Mouse (Mus musculus) ZHBTc4 (cell line): ENCODE data around the gene Slc16a5.
"Not testable (repeated sequence)": the region's sequence is repeated elsewhere in the genome, so short reads cannot be mapped to it uniquely, and the experiment has no call there.

Experiments used
- DNase-seq: peaks from one replicate; pipeline ENCODE4 v3.0.0-alpha.2; 2011; ENCODE audit warnings: low read depth, low spot score

Gene Slc16a5

DNA sequence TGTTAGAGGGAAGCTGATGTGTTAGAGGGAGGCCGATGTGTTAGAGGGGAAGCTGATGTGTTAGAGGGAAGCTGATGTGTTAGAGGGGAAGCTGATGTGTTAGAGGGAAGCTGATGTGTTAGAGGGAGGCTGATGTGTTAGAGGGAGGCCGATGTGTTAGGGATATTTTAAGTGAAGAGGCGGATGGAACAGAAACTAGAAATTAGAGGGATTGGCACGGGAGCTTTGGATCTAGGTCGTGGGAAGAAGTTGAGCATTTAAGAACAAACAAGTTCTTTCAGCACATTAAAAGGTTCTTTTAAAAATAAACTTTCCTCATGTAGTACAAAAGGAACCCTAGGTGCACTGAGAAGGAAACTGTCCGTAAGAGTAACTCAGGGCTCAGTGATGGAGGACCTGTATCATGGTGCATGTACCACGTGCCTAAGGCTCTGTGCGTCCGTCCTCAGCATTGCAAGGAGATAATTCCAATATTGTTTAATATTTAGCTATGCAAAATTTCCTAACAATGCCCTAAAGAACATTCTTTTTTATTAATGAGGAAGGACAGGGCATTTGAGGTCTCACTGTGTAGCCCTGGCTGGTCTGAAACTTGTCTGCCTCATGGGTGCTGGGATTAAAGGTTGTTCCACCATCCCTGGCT is 16.1 kb downstream of the Slc16a5 start:
- DNase-seq = no peak

DNA sequence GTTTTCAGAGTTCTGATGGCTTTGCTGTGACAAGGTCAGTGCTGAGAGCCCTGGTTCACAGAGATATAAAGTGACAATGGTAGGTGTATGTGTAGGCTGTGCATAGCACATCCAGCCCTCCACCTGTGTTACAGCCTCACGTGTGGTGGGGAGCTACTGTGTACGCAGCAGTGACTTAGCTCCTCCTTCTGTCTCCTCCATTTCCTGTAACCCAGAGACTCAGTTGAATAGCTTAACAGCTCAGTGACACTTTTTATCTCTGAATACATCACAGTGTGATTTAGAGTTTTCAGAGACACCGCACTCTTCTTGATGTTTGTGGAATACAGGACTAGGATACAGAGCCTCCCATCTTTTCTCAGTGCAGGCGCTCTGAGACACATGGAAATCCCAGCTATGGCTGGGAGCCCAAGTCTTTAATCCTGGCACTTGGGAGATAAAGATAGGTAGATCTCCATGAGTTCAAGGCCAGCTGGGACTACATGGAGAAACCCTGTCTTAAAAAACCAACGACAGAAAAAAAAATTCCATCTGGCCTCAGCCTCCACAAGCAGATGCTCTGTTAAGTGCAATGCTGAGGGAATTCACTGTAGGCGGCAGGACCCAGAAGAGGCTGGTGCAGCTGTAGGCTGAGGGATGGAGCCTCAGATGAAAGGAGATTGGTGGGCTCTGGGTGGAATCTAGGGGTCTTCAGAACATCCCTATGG is 19.4 kb downstream of the Slc16a5 start:
- no peak for DNase-seq

DNA sequence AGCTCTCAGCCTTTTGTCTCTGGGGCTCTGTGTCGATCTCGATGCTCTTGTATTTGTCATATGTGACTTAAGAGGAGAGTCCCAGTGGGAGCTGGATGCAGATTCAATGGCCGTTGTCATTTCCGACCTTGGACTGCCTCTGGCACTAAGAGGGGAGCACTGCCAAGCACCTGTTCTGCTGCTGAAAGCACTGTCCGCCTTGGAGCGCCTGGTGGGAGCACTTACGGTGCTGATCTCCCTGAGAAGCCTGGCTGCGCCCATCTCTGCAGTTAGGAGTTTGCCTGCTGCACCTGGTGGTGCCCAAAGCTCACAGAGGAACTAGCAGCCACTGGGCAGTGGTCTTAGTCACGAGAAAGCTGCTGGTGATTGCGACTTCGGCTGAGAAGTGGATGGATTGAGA is 21.0 kb downstream of the Slc16a5 start:
- no peak for DNase-seq

DNA sequence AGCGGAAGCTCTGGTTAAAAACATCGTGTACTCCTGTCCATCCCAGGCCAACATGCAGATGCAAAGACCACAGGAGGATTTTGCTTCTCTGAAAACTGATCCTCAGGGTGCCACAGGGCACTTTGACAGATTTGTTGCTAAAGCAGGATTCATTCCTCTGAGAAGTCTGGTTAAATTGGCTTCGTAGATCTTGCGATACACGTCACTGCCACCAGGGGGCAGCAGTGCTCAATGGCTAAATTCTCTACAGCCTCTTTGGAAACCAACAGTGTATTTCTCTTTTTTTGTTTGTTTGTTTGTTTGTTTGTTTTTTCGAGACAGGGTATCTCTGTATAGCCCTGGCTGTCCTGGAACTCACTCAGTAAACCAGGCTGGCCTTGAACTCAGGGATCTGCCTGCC is 21.5 kb downstream of the Slc16a5 start:
- peak; percentile 81 for DNase-seq

DNA sequence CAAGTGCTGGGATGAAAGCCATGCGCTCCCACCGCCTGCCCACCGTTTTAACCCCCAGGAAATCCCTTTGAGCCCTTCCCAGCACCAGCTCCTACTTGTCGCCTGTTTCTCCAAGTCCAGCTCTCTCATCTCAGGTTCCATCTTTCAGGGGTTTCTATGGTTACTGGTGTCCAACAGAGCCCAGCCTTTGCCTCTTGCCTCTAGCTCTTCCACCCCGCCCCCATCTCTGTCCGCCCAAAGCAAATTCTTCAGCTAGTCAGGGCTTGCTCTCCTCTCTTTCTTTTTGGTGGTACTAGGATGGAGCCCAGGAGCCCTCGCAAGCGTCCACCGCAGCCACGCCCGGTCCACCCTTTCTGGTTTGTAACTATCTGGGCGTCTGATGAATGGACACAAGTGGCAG is 22.9 kb downstream of the Slc16a5 start:
- DNase-seq = peak; percentile 69

DNA sequence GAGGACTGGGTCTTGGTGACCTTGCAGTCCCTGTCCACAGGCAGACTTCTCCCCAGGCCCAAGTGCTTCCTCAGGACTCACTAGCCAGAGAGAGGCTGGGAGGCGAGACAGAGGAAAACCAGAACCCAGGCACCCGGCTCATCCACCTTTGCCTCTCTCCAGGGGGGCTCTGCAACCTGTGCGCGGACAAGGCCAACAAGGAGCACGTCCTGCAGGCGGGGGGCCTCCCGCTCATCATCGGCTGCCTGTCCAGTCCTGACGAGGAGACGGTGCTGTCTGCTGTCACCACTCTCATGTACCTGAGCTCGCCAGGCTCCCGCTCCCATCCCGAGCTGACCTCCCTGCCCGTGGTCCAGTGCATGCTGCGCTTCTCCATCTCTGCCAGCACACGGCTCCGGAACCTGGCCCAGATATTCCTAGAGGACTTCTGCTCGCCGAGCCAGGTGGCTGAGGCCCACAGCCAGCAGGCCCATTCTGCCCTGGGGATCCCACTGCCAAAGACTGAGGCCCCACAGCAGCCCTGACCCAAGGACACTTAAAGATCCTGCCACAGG is 26.4 kb downstream of the Slc16a5 start:
- no peak for DNase-seq

DNA sequence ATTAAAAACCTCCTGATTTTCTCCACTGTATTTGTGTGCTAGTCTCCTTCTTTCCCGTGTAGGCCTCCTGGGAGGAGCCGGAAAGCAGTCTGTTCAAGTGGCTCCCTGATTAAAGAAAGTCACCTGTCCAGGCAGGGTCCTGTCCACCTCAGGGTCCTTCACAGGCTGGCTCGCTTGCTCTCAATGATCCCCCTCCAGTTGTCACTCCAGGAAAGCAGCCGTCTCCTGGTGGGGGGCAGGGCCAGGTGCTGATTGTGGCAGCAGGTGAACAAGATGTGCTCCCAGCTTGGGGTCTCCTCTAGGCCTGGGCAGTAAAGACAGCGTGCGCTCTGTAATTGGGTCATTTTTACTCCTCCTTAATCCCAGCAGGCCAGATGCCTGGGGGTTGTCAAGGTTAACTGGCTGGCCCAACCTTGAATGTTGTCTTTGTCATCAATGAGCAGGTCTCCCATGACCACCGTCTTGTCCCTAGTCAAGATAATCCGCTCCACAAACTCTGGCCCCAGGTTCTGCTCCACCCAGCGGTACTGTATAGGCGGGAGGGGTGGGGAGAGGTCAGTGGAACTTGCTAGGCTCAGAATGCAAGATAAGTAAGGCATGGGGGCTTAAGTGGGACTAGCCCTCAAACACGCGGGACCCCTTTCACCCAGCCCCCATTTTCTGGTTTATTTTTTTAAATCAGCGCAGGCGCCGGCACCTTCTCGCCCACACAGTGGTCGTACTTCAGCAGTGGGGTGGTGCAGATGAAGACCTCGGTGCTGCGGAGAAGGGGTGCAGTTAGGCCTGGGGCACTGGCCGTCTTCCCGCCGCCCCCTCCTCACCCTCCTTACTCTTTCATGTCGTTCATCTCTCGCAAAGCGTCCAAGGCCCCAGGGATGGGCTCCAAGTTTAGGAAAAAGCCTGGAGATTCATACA is 28.4 kb downstream of the Slc16a5 start:
- DNase-seq = no peak

DNA sequence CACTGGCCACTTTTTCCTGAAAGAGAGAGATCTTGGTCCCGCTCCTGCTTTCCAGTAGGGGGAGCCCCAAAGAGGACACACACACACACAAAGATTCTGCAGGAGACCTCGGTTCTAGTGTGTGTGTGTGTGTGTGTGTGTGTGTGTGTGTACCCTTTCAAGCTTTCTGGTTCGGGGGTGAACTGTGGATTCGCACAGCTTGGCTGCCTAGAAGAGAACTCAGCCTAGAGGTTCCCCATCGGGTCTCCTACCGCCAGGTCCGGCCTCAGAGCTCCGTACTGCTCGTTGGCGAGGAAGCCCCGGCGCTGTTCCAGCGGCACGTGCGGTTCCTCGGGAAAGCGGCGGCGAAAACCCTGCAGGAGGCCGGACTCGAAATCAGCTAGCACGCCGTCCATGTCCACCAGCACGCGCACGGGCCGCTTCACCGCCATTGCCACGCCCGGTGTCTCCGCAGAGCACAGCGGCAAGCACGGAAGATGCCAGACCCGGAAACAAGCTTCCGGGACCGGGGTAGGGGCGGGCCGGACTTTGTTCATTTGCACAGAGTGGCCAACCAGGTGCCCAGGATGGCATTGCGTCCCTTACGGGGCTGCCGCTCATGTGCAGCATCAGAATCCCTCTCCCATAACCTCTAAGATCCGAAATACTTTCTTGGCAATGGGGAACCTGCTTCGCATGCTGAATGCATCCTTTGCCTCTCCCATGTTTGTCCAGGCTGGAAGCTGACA is 29.2 kb downstream of the Slc16a5 start, which contains the start of gene Nt5c:
TSS of gene Nt5c (minus strand) at position 507 of the 728 bp plus-strand sequence.
- DNase-seq = peak; percentile 77

DNA sequence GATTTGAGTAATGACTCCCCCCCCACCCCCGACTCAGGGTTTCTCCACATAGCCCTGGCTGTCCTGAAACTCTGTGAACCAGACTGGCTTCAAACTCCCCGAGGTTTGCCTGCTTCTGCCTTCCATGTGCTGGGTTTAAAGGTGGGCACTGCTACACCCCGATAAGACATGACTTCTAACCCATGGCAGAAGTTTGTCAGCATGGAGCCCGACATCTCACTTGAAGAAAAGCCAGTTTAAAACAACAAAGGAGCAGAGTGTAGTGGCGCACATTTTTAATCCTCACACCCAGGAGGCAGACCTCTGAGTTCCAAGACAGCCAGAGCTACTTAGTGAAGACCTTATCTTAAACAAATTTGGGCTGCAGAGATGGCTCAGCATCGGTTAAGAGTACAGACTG is 30.1 kb downstream of the Slc16a5 start:
- DNase-seq = no peak

DNA sequence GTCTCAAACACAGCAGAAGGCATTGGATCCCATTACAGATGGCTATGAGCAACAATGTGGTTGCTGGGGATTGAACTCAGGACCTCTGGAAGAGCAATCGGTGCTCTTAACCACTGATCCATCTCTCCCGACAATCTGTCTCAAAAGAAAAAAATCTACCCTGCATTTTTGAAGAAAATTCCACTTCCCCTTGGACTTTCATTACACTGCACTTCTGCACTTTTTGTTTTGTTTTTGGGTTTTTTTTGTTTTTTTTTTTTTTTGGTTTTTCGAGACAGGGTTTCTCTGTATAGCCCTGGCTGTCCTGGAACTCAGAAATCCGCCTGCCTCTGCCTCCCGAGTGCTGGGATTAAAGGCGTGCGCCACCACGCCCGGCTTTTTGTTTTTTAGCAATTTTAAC is 34.3 kb downstream of the Slc16a5 start:
- DNase-seq = not testable (repeated sequence)

DNA sequence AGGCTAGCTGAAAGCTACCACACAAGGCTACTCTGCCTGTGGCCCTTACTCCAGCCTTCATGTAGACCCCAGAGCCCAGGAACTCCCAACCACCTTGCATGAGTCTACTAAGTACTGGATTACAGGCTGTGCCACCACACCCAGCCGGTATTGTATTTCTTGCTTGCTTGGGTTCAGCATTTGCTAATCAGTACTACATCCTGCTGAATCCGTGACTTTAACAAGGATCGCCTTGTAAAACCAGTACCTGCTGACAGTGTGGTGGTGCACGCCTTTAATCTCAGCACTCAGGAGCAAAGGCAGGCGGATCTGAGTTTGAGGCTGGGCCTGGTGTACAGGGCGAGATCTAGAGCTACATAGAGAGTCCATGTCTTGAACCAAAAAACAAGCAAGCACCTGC is 40.4 kb downstream of the Slc16a5 start:
- peak; percentile 68 for DNase-seq

DNA sequence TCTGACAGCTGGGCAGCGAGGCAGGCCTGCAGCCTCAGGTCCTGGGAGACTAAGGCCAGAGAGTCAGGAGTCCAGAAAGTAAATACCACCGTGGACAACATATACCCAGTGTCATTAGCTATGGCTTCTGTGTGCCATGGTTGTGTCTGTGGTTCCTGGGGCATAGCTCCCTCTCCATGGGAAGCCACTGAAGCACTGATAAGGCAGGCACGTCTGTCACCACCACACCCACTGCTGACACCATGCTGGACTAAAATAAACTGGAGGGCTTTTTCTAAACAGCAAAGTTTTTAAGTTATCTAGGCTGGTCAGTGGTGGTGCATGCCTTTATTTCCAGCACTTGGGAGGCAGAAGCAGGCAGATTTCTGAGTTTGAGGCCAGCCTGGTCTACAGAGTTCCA is 44.3 kb downstream of the Slc16a5 start:
- DNase-seq = no peak

DNA sequence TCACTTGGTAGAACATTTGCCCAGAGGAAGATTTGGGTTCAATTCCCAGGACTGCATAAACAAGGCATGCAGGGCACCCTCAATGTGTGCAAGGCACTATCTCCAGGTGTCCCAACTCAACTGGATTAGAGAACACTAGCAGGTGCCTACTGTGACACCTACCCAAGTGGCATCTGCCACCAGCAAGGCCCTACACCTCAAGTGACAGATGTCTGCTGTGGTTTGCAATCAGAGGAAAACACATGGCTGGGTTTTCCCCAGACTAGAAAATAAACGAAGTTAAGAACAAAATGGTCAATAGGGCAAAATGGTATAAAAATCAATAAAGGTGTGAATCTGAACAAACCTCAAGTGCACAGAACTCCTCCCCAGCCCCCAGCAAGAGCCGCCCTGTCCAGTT is 45.8 kb downstream of the Slc16a5 start:
- no peak for DNase-seq

DNA sequence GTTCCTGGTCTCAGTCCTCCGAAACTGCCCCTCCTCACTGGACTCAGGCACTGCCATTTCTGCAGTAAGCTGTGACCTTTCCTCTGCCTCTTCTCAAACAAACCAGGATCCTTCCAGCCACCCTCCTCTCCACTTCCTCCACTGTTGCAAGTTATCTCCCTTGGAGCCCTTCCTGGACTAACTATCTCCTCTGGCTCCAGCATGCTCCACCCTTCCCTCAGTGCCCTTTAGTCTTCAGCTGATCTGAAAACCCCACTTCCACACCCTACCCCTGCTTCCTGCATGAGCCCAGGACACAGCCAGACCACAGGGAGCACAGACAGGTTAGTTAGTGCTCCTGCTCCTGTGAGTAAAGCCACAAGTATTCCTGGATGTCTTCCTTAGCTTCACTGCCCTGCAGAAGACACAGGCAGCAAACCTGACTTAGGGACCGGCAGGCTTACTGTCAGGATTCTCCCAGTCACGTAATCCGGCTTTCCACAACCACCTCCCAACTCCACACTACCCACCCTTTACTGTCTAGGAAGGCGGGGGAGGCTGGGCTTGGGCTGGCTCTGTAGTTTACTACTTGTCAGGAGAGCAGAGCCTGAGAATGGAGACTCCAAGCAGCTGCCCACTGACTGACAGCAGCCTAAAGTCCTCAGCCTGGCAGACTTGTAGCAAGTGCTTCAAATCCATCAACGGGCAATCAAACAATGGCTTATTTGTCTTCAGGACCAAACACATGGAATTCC is 47.7 kb downstream of the Slc16a5 start:
- no peak for DNase-seq

DNA sequence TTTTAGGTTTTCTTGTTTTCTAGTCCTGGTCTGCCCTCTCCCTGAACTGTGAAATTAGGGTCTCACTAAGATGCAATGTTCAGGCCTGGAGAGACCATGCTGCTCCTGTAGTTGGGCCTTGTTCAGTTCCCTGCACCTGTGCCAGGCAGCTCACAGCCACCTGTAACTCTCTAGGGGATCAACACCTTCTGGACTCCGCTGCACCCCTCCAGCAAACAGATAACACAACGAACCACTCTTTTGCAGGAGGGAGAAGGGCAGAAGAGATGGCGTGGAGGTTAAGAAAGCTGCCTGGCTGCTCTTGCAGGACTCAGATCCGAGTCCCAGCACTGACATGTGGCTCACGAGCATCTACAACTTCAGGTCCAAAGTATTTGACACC is 48.2 kb downstream of the Slc16a5 start:
- no peak for DNase-seq

DNA sequence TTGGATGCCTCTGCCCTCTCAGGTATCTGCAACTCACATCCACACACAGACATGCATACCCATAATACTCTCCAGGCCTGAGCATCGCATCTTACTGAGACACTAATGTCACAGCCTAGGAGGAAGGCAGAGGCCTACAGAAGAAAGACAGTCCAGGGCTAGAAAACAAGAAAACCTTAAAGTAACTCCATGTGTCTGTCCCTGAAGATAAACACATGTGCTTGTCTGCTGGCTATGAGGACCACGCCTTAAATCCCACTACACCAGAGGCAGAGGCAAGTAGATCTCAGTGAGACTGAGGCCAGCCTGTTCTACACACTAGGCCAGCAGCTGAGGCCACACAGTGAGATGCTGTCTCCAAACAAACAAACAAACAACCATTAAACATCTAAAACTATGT is 48.8 kb downstream of the Slc16a5 start:
- no peak for DNase-seq

DNA sequence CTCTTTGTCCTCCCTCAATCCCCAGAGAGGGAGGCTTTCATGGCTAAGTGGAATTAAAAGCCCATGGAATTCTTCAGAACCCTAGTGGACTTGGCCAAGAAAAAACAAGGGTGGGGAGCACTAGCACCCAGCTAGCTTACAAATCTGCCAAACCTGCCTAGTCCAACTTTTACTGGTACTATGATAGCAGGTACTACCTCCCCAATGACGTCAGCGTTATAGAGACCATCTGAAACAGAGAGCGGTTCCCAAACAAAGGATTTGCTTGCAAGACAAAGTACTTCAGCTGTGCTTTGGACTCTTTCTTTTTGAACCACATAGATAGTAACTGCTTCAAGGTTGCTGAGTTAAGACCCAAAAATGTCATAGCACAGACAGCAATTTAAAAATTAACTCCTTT is 49.7 kb downstream of the Slc16a5 start:
- no peak for DNase-seq

DNA sequence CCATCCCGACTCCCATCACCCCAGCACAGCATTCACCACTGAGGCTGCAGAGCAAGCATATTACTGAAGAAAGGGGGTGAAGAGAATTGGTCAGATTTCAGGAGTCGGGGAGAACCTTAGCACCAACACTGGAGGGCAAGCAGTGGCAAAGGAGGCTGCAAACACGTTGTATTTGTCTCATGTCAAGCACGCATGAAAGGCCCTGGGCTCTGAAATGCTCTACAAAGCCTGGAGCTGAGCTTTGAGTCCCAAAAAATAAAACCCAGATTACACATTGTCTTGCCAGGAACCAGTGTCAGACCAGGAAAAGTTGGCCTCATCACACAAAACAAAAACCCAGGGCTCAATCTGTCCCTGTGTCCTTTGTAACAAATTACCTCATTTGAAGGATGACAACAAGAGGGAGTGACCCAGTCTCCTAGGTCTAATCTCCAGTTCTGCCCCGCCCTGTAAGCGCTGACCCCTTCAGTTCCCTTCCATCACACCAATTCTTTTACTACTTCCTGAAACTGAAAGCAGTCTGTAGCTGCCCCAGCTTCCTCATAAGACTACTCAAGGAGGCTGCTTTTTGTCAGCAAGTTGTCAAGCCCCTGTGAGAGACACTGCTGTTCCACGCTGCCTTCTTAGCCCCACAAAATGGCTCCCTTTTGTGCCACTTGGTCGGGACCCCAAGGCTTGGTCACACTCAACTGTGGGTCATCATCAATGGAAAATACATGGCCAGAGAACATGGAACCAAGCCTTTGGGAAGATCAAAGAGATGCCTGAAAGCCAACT is 50.3 kb downstream of the Slc16a5 start:
- no peak for DNase-seq

DNA sequence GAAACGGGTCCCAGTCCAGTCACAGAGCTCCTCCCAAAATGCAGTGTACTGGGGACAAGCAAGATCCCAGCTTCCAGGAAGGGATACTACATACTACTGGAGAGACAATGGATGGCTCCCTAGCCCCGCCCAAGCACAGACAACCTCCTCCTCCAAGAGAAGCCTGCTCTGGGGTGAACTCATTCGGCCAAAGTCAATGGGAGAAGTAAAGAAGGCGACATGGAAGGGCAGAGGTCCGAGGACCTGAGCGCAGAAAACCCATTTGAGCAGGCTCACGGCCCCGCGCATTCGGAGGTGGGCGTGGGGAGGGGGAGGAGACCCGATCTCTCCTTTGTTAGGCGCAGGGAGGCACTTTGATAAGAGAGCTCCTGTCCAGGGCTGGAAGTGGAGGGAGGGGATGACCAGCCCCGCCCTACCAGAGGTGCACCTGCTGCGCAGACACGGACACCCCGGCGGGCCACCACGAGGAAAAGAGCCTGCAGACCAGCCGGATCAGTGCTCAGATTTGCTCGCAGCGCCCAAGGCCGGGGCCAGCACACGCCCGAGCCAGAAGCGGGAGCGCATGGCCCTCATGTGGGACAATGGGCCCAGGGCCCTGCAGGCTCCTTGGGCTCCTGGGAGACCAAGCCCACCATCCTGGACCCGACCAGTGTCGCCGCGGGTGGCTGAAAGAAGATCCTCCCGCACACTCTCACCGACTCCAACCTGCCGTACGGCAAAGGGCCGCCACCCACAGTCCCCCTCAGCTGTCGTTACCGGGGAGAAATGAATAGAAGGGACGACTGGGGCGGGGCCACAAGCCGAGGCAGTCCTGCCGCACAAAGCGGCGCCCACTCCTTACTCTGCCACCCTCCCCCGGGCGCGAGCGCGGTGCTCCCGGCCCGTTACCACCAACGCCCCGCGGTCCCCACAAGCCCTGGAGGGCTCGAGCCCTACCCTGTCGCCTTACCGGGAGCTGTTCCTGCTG is 51.3 kb downstream of the Slc16a5 start:
- peak; percentile 80 for DNase-seq
